Mouse (Mus musculus) CH12.LX (cell line): ENCODE results near the gene Agtpbp1.

Experiments used
- CTCF ChIP-seq, 2 experiments: IDR thresholded peaks in 1 of 2; conservative IDR thresholded peaks in 1 of 2; 2 replicates each; pipeline ENCODE4 v1.5.1; 2011 to 2012; ENCODE audit warnings: low read depth in 2 of 2, low read length in 2 of 2, improper control_type of control experiment in 1 of 2, inconsistent platforms in 1 of 2, mild to moderate bottlenecking in 1 of 2, moderate library complexity in 1 of 2
- EP300 ChIP-seq: IDR thresholded peaks from 2 replicates; pipeline ENCODE4 v1.6.1; 2011; ENCODE audit warnings: low read length, improper control_type of control experiment
- MAFK ChIP-seq: IDR thresholded peaks from 2 replicates; pipeline ENCODE4 v1.6.1; 2011; ENCODE audit warnings: low read length, improper control_type of control experiment; ENCODE audit not compliant: insufficient replicate concordance
- MAX ChIP-seq: IDR thresholded peaks from 2 replicates; pipeline ENCODE4 v1.6.1; 2011; ENCODE audit warnings: low read length, improper control_type of control experiment
- TBP ChIP-seq: conservative IDR thresholded peaks from 2 replicates; pipeline ENCODE4 v1.6.1; 2011; ENCODE audit warnings: low read depth, low read length, improper control_type of control experiment

GRCm38 (mm10) chr13:59557185-59557985, 27.6 kb downstream of the Agtpbp1 start:
- no peak for TF ChIP-seq MAX
- no peak for TF ChIP-seq MAFK
- no peak for TF ChIP-seq CTCF (conservative IDR thresholded peaks at IDR 0.05 in 1 of 2, IDR thresholded peaks at IDR 0.05 in 1 of 2; ENCODE audit: low read depth in 2 of 2, low read length in 2 of 2)
- no peak for TF ChIP-seq TBP
- TF ChIP-seq EP300 = no peak
